Mouse (Mus musculus) kidney, adult 2 months (tissue): ENCODE data around the gene Nup214. TPM values are rescaled to one million over a fixed set of nuclear protein-coding genes. Genes with fewer than 3 reads are reported as not detected.

Source experiments
- DNase-seq: peaks from one replicate; pipeline ENCODE4 v3.0.0; 2021
- H3K27ac ChIP-seq: fragments of 200-500 bp; 2 replicates; pipeline ENCODE4 v1.5.1; 2012; ENCODE audit warnings: low read depth, low read length, control low read depth, inconsistent platforms; ENCODE audit not compliant: insufficient read depth
- H3K27me3 ChIP-seq: fragments of 200-500 bp; replicated peaks from 2 replicates; pipeline ENCODE4 v1.6.1; 2012; ENCODE audit warnings: mild to moderate bottlenecking, moderate library complexity, low read length, inconsistent platforms; ENCODE audit not compliant: control insufficient read depth, insufficient read depth
- H3K36me3 ChIP-seq: fragments of 200-500 bp; 2 replicates; pipeline ENCODE4 v1.6.1; 2012; ENCODE audit warnings: mild to moderate bottlenecking, moderate library complexity, low read length, inconsistent platforms; ENCODE audit not compliant: control insufficient read depth, insufficient read depth
- H3K4me1 ChIP-seq: fragments of 200-500 bp; 2 replicates; pipeline ENCODE4 v1.6.1; 2011; ENCODE audit warnings: low read length; ENCODE audit not compliant: control insufficient read depth, insufficient read depth
- H3K4me3 ChIP-seq: fragments of 200-500 bp; 2 replicates; pipeline ENCODE4 v1.5.1; 2011; ENCODE audit warnings: mild to moderate bottlenecking, low read depth, low read length, control low read depth; ENCODE audit not compliant: insufficient read depth
- CTCF ChIP-seq: fragments of 200-500 bp; conservative IDR thresholded peaks from 2 replicates; pipeline ENCODE4 v1.5.1; 2011; ENCODE audit warnings: low read depth, mild to moderate bottlenecking, control low read depth, low read length, moderate library complexity, mixed read lengths; ENCODE audit not compliant: insufficient read depth, insufficient read length
- POLR2A ChIP-seq: fragments of 200-500 bp; IDR thresholded peaks from one replicate; pipeline ENCODE4 v1.6.1; 2011; ENCODE audit warnings: low read depth, low read length, control low read depth
- WGBS: fragments of 180-500 bp; shearing (Covaris S2); methylation state at CpG from one replicate; pipeline ENCODE4 v1.1.7; 2018; 5-methylcytosine and 5-hydroxymethylcytosine counted together
- polyA plus RNA-seq: library from polyadenylated mRNA; depleted of rRNA; stranded (reverse); fragments of >200 nt; gene quantifications from 2 replicates; pipeline ENCODE4 v1.2.3, GENCODE M21; 2012; rRNA removed

Nup214 gene
- polyA plus RNA-seq, 1 experiment = 41.8 TPM

- 77% methylated on average over 7 of the region's 7 CpGs for WGBS
- TF ChIP-seq POLR2A (no peak), CTCF (no peak)
- Histone ChIP-seq H3K4me3 (no peak overlapping the region), H3K27me3 (no peaks in the 10 kb centered on the region), H3K4me1 (no peaks in the 10 kb centered on the region; the same call in 1 of the 2 replicates), H3K27ac (no peak overlapping the region), H3K36me3 (no peaks in the 10 kb centered on the region)
- DNase-seq = peak; percentile 46
Observed at GRCm38 (mm10) chr2:32094001-32094707, 119.9 kb downstream of the Nup214 start.

GRCm38 (mm10) chr2:32095351-32096121, 121.3 kb downstream of the Nup214 start, which contains the start of gene Plpp7:
TSS of gene Plpp7 (plus strand) at chr2:32095528.
- Histone ChIP-seq H3K27ac (no peak within 1 kb of the TSS), H3K4me1 (no peaks in the 10 kb centered on the region; the same call in 1 of the 2 replicates), H3K27me3 (no peaks in the 10 kb centered on the region), H3K36me3 (no peaks in the 10 kb centered on the region), H3K4me3 (peak within 1 kb of the TSS; percentile 54)
- WGBS = 52% methylated on average over 22 of the region's 22 CpGs
- no peak for TF ChIP-seq CTCF
- TF ChIP-seq POLR2A = no peak
- peak; percentile 66 for DNase-seq

GRCm38 (mm10) chr2:32096122-32096420, 121.8 kb downstream of the Nup214 start:
- no peak overlapping the region for H3K27ac ChIP-seq
- TF ChIP-seq POLR2A = no peak
- TF ChIP-seq CTCF = no peak
- DNase-seq = no peak
- peak overlapping the region; percentile 54; the same call in 1 of the 2 replicates for H3K4me3 ChIP-seq
- H3K27me3 ChIP-seq = no peaks in the 10 kb centered on the region
- WGBS = 84% methylated on average over 10 of the region's 10 CpGs
- H3K4me1 ChIP-seq = no peaks in the 10 kb centered on the region; the same call in 1 of the 2 replicates
- H3K36me3 ChIP-seq = no peaks in the 10 kb centered on the region

- H3K27ac ChIP-seq = no peak overlapping the region
- WGBS = 57% methylated on average over 5 of the region's 5 CpGs
- H3K4me3 ChIP-seq = no peak overlapping the region
- DNase-seq = no peak
- no peak for TF ChIP-seq POLR2A
- no peak for TF ChIP-seq CTCF
- no peaks in the 10 kb centered on the region for H3K36me3 ChIP-seq
- H3K4me1 ChIP-seq = no peaks in the 10 kb centered on the region
- H3K27me3 ChIP-seq = no peaks in the 10 kb centered on the region
Observed at GRCm38 (mm10) chr2:32102944-32103343, 128.7 kb downstream of the Nup214 start.

GRCm38 (mm10) chr2:32103557-32103956, 129.3 kb downstream of the Nup214 start:
- TF ChIP-seq CTCF (no peak), POLR2A (no peak)
- Histone ChIP-seq H3K27me3 (no peaks in the 10 kb centered on the region), H3K27ac (no peak overlapping the region), H3K4me1 (no peaks in the 10 kb centered on the region), H3K4me3 (no peak overlapping the region), H3K36me3 (no peaks in the 10 kb centered on the region)
- 76% methylated on average over 7 of the region's 7 CpGs for WGBS
- no peak for DNase-seq

Other genes starting within 250 kb of the Nup214 start
- 0.05 and 0.11 TPM in 2 replicates for gene Qrfp, start 163.9 kb upstream of the Nup214 start, polyA plus RNA-seq
- 0.03 and 0.05 TPM in 2 replicates for gene Fibcd1, start 128.4 kb upstream of the Nup214 start, polyA plus RNA-seq
- 20.7 and 24.8 TPM in 2 replicates for gene Lamc3, start 87.1 kb upstream of the Nup214 start, polyA plus RNA-seq
- 152 and 177 TPM in 2 replicates for gene Aif1l, start 24.3 kb upstream of the Nup214 start, polyA plus RNA-seq
- gene Fam78a, start 110.4 kb downstream of the Nup214 start, polyA plus RNA-seq = 2.6 and 4.9 TPM in 2 replicates
- gene Plpp7, start 121.1 kb downstream of the Nup214 start, polyA plus RNA-seq = 5.7 and 6.0 TPM in 2 replicates
- gene Prrc2b, start 176.6 kb downstream of the Nup214 start, polyA plus RNA-seq = 42.5 and 43.5 TPM in 2 replicates